In the genomic region with DNA sequence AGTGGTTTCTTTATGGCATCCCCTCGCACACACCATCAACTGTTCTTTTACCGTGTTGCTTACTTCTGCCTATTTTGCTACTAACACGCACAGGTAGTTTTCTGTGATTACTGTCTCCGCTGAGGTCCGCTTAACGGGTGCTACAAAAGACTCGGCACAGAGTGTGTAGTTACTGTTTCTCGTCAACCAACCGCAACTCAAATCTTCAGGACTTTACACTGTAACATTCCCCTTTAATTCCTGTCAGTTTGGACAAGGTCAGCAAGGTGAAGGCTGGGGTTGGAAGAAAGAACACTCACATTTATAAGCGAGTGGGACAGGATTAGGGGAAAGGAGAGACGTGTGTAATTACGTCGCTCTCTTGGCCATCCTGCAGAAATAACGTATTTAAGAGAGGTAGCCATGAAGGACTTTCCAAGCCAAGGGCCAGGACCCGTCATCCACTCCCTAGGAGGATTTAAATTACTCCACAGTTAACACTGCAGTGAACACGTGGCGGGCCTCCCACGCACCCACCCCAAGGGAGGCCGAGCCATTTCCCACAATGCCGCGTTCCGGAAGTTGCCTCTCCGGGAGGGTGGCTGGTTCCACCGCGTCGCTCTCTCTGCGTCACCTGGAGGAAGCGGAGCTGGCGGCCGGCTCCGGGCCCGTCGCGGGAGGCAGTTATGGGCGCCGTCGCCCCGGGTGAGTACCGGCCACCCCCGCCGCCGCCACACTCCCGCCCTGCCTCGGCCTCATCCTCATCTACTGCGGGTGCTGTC, we compare ENCODE assay signal across 8 mouse cellular contexts. TPM values are rescaled to one million over a fixed set of nuclear protein-coding genes. Genes with fewer than 3 reads are reported as not detected.
DNase-seq lines count a peak whose midpoint lies in the region; ATAC-seq and TF ChIP-seq lines count a peak whose summit lies in the region.

A gene (plus strand): TSS at position 285 of the 761 bp plus-strand sequence.

- no peaks in the 10 kb centered on the region for H3K9me3 ChIP-seq in hindbrain, embryonic 14.5 days (ENCODE audit: control insufficient read depth, low read length)

- POLR2A ChIA-PET in Patski (lab: Charles Lee) = interaction anchor here (0.6 to 1.9 kb wide), 2 partner anchors 14 to 1191 kb away, joined by 3 to 9 read pairs; a partner anchor contains a TSS

- peaks cover 23% of the 10 kb centered on the region for H3K4me1 ChIP-seq in hindbrain, embryonic 14.5 days (replicated peaks; ENCODE audit: control insufficient read depth, insufficient read depth, low read length)

- peak within 1 kb of the TSS; percentile 68 for H3K27ac ChIP-seq in hindbrain, embryonic 14.5 days

- H3K27me3 ChIP-seq in Patski = peaks cover 8% of the 10 kb centered on the region
- no peaks in the 10 kb centered on the region for H3K27me3 ChIP-seq in hindbrain, embryonic 14.5 days (ENCODE audit: control insufficient read depth, insufficient read depth, low read length)

- peak within 1 kb of the TSS; percentile 52 for H3K4me3 ChIP-seq in hindbrain, embryonic 14.5 days (replicated peaks; ENCODE audit: low read length)

- peak; percentile 59 for DNase-seq in Patski (ENCODE audit: low read depth, low spot score)
- peak; percentile 96 to 97 for DNase-seq in cerebellum, postnatal 25 days
- peak; percentile 83 to 93 for DNase-seq in frontal cortex, postnatal 25 days (ENCODE audit: low spot score in 2 of 2)
- peak; percentile 96 for DNase-seq in hindbrain, embryonic 14.5 days (ENCODE audit: low spot score)
- DNase-seq in layer of hippocampus, postnatal 36 days = peak; percentile 95 to 97
- peak; percentile 94 for DNase-seq in lung, postnatal 36 days
- peak; percentile 94 for DNase-seq in retina, postnatal 1 day
- DNase-seq in urinary bladder, adult 18-20 months (ENCODE audit: low spot score in 2 of 2) = peak; percentile 84 to 88

- peak within 1 kb of the TSS; percentile 86 for H3K9ac ChIP-seq in hindbrain, embryonic 14.5 days

- in situ Hi-C loops in Patski (cut with MboI; ENCODE audit: low pct_unique_long_range_greater_than_20kb) = no loop called here

- CTCF ChIA-PET in Patski (lab: Charles Lee) = no interaction called here

- H3K36me3 ChIP-seq in hindbrain, embryonic 14.5 days (replicated peaks; ENCODE audit: control insufficient read depth, insufficient read depth) = peaks cover 10% of the 10 kb centered on the region

- 10% methylated on average over 45 of the region's 45 CpGs for WGBS in hindbrain, embryonic 14.5 days

- ATAC-seq in Patski = peak; percentile 97
- peak; percentile 98 for ATAC-seq in hindbrain, embryonic 14.5 days (ENCODE audit: low FRiP score)

- no peak for TF ChIP-seq CTCF in Patski (IDR thresholded peaks at IDR 0.05)

- peak within 1 kb of the TSS; percentile 96 for H3K4me2 ChIP-seq in hindbrain, embryonic 14.5 days (replicated peaks)

RNA-seq across cellular contexts. Expression of the gene that starts here (rescaled TPM):
- 60.8 TPM for polyA plus RNA-seq in Patski (2021)
- 41.8 and 52.1 TPM in 2 replicates for polyA plus RNA-seq in hindbrain, embryonic 14.5 days (2014; fragmentation: Nextera tagmentation; extraction: Ambion mirVana)
- total RNA-seq in layer of hippocampus, postnatal 36 days (2021) = 10 to 100 TPM; 42.0 to 47.6 TPM

Comparison
In these comparisons a context has a peak if more than half of its experiments do, and no peak if none do; other contexts are left out.
1. Peak in every context shown above with its lines: DNase-seq, ATAC-seq, H3K4me3 ChIP-seq and H3K27ac ChIP-seq.